Mouse (Mus musculus): ENCODE measurements around the gene Gm20388. TPM values are rescaled to one million over a fixed set of nuclear protein-coding genes. Genes with fewer than 3 reads are reported as not detected.
A peak's percentile ranks its signal among the peaks of the same experiment; 100 is the strongest.

The Gm20388 gene
- total and polyA plus RNA-seq, 2 experiments from 2014 or later, result 51.3 TPM; not detected in 1

DNA sequence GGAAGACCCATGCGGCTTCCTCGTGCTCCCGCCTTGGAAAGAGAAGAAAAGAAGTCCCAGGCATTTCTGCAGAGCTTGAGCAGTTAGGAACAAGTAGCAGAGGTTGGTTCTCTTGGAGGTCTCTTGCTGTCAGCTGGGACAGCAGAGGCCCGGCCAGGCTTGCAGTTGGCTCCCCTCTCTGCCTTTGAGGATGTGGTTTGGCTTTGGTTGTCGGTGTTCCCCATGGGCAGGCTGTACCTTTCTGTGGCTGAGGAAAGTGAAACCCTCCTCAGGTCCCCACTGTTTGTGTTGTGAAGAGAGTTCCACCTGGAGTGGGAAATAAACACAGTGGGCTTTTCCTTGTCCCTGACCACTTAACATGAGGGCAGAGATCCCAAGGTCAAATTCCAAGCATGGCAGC is 2097.8 kb downstream of the Gm20388 start:
- TF ChIP-seq CTCF (IDR thresholded peaks at IDR 0.05; ENCODE audit: low read depth), result no peak
- 74% methylated on average over 5 of the region's 5 CpGs for WGBS
- H3K9me3 ChIP-seq (ENCODE audit: low read length), result no peaks in the 10 kb centered on the region
- H3K27ac ChIP-seq (ENCODE audit: low read depth, low read length), result no peak overlapping the region
- no peak overlapping the region for H3K9ac ChIP-seq
- H3K27me3 ChIP-seq (ENCODE audit: insufficient read depth, low read length), result no peaks in the 10 kb centered on the region
- peaks cover 12% of the 10 kb centered on the region; the same call in 1 of the 2 replicates for H3K36me3 ChIP-seq (ENCODE audit: insufficient read depth)
- H3K4me1 ChIP-seq (ENCODE audit: insufficient read depth), result no peaks in the 10 kb centered on the region
- no peak overlapping the region for H3K4me2 ChIP-seq (ENCODE audit: low read depth)
- DNase-seq, result no peak
- H3K4me3 ChIP-seq (ENCODE audit: low read depth, low read length), result no peak overlapping the region
- no peak for ATAC-seq

DNA sequence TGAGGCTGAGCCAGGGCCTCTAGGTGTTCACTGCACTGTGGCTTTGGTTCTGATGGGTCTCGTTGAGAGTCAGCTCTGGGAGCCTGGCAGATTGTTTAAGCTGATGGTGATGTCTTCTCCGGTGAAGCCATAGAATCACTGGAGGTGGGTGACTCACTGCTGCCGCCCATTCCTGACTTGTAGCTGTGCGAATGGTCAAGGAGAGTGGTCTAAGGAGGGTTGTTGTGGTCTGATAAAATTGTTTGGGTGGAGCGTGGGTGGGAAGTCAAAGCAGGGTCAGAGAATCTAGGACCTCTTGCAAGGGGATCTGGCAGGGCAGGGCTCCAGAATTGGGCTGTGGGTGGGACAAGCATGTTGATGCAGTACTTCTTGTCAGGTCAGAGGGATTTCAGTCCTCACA is 2100.0 kb downstream of the Gm20388 start:
- no peak overlapping the region for H3K4me2 ChIP-seq (ENCODE audit: low read depth)
- H3K4me1 ChIP-seq (ENCODE audit: insufficient read depth), result peaks cover 12% of the 10 kb centered on the region
- H3K27ac ChIP-seq (ENCODE audit: low read depth, low read length), result no peak overlapping the region
- H3K9me3 ChIP-seq (ENCODE audit: low read length), result no peaks in the 10 kb centered on the region
- no peak overlapping the region for H3K4me3 ChIP-seq (ENCODE audit: low read depth, low read length)
- TF ChIP-seq CTCF (IDR thresholded peaks at IDR 0.05; ENCODE audit: low read depth), result no peak
- ATAC-seq (no peak), DNase-seq (no peak)
- WGBS, result 91% methylated on average over 5 of the region's 5 CpGs
- H3K36me3 ChIP-seq (ENCODE audit: insufficient read depth), result peaks cover 12% of the 10 kb centered on the region; the same call in 1 of the 2 replicates
- H3K9ac ChIP-seq, result no peak overlapping the region
- no peaks in the 10 kb centered on the region for H3K27me3 ChIP-seq (ENCODE audit: insufficient read depth, low read length)

- ATAC-seq (no peak), DNase-seq (no peak)
- Histone ChIP-seq H3K27ac (ENCODE audit: low read depth, low read length) (no peak overlapping the region), H3K9ac (no peak overlapping the region), H3K27me3 (ENCODE audit: insufficient read depth, low read length) (no peaks in the 10 kb centered on the region), H3K36me3 (ENCODE audit: insufficient read depth) (0 out of 2 replicates have a peak, but pooled peaks cover 12% of the 10 kb centered on the region), H3K4me1 (ENCODE audit: insufficient read depth) (peaks cover 12% of the 10 kb centered on the region), H3K4me3 (ENCODE audit: low read depth, low read length) (no peak overlapping the region), H3K4me2 (ENCODE audit: low read depth) (no peak overlapping the region), H3K9me3 (ENCODE audit: low read length) (no peaks in the 10 kb centered on the region)
- TF ChIP-seq CTCF (IDR thresholded peaks at IDR 0.05; ENCODE audit: low read depth), result peak; percentile 14; the same call in 1 of the 2 replicates
- WGBS, result 63% methylated on average over 7 of the region's 7 CpGs
Observed at GRCm38 (mm10) chr8:122011066-122011588, 2100.5 kb downstream of the Gm20388 start.

GRCm38 (mm10) chr8:122014606-122015005 is 2104.0 kb downstream of the Gm20388 start:
- Histone ChIP-seq H3K9me3 (ENCODE audit: low read length) (no peaks in the 10 kb centered on the region), H3K9ac (no peak overlapping the region), H3K4me1 (ENCODE audit: insufficient read depth) (peaks cover 18% of the 10 kb centered on the region), H3K36me3 (ENCODE audit: insufficient read depth) (peaks cover 8% of the 10 kb centered on the region), H3K4me3 (ENCODE audit: low read depth, low read length) (no peak overlapping the region), H3K27me3 (ENCODE audit: insufficient read depth, low read length) (no peaks in the 10 kb centered on the region), H3K27ac (ENCODE audit: low read depth, low read length) (0 out of 2 replicates have a peak overlapping the region, but pooled peaks have one; percentile 31), H3K4me2 (ENCODE audit: low read depth) (no peak overlapping the region)
- DNase-seq (peak; percentile 65), ATAC-seq (peak; percentile 51; the same call in 1 of the 2 replicates)
- 43% methylated on average over 3 of the region's 3 CpGs for WGBS
- no peak for TF ChIP-seq CTCF (IDR thresholded peaks at IDR 0.05; ENCODE audit: low read depth)

- ATAC-seq (no peak), DNase-seq (peak; percentile 52)
- H3K36me3 ChIP-seq (ENCODE audit: insufficient read depth), result peaks cover 10% of the 10 kb centered on the region
- no peak for TF ChIP-seq CTCF (IDR thresholded peaks at IDR 0.05; ENCODE audit: low read depth)
- H3K27me3 ChIP-seq (ENCODE audit: insufficient read depth, low read length), result no peaks in the 10 kb centered on the region
- no peak overlapping the region for H3K4me2 ChIP-seq (ENCODE audit: low read depth)
- H3K9me3 ChIP-seq (ENCODE audit: low read length), result no peaks in the 10 kb centered on the region
- no peak overlapping the region for H3K9ac ChIP-seq
- no peak overlapping the region for H3K4me3 ChIP-seq (ENCODE audit: low read depth, low read length)
- H3K4me1 ChIP-seq (ENCODE audit: insufficient read depth), result peaks cover 18% of the 10 kb centered on the region
- WGBS, result 62% methylated on average over 22 of the region's 22 CpGs
- H3K27ac ChIP-seq (ENCODE audit: low read depth, low read length), result peak overlapping the region; percentile 35; the same call in 1 of the 2 replicates
Observed at GRCm38 (mm10) chr8:122018046-122018831, 2107.6 kb downstream of the Gm20388 start.

GRCm38 (mm10) chr8:122019162-122019561 is 2108.5 kb downstream of the Gm20388 start:
- no peak for TF ChIP-seq CTCF (IDR thresholded peaks at IDR 0.05; ENCODE audit: low read depth)
- Histone ChIP-seq H3K4me2 (ENCODE audit: low read depth) (no peak overlapping the region), H3K9ac (no peak overlapping the region), H3K4me3 (ENCODE audit: low read depth, low read length) (no peak overlapping the region), H3K4me1 (ENCODE audit: insufficient read depth) (peaks cover 17% of the 10 kb centered on the region), H3K9me3 (ENCODE audit: low read length) (no peaks in the 10 kb centered on the region), H3K27me3 (ENCODE audit: insufficient read depth, low read length) (no peaks in the 10 kb centered on the region), H3K36me3 (ENCODE audit: insufficient read depth) (peaks cover 15% of the 10 kb centered on the region), H3K27ac (ENCODE audit: low read depth, low read length) (no peak overlapping the region)
- no peak for DNase-seq
- no peak for ATAC-seq
- WGBS, result 94% methylated on average over 1 of the region's 1 CpGs

Measured in forebrain, postnatal 0 days (tissue).